Mouse (Mus musculus) stomach, postnatal 0 days (tissue): Measurements from ENCODE around the gene Ppme1.
A peak's percentile ranks its signal among the peaks of the same experiment; 100 is the strongest.

Experiments
- CTCF ChIP-seq: IDR thresholded peaks from 2 replicates; pipeline ENCODE4 v1.5.1; 2016; ENCODE audit warnings: antibody characterized with exemption, low read depth, mild to moderate bottlenecking, moderate library complexity
- EP300 ChIP-seq: optimal IDR thresholded peaks from 2 replicates; pipeline ENCODE3; 2016; ENCODE audit warnings: antibody characterized with exemption

DNA sequence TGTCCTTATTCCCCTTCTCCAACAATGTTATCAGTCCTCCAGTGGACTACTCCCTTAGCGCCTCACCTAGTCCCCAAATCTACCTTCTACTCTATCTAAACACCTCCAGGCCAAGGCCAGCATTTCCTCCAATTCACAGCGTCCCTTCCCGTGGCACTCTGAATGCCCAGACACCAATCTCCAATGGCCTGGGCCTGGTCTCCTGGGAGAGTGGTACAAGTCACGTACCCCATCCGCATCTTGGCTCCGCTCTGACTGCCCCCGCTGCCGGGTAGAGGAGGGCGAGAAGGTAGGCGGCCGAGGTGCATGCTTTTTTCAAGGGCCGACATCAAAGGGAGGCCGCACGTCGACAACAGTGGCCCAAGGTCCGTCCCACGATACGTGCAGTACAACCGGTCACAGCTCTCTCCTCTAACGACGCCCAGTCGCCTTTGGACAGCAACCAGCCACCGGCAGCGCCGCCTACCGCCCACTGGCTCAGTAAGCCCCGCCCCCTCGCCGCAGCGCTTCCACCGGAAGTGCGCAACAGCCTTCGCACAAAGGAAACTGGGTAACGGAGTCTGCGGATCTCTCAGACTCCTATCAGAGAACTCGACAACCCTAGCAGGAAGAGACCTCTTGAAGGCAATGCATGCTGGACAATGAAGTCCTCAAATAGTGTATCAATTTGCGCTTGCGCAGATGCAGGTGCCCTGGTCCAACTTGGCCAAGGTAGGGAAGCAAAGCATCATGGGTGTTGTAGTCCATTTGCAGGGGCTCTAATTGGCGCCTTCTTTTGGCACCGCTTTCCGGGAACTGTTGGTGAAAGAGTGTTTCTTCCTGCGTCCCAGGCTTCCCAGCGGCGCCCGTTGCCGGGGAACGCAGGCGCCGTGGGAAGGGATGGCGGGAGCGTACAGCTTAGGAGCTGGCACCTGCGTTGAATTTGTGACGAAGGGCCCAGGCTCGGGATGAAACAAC is at the start of gene Ppme1, which contains the start of gene C2cd3:
- peak; percentile 84 for TF ChIP-seq CTCF
- no peak for TF ChIP-seq EP300
